Mouse (Mus musculus) CH12.LX (cell line): ENCODE measurements at regions not wholly inside any gene's neighbourhood (a gene's known extent, or its start where the extent isn't known, plus 50 kb on each side); places are given as distances from the start of the nearest gene placed in this dataset.

Experiments used
- BHLHE40 ChIP-seq: IDR thresholded peaks from 2 replicates; pipeline ENCODE4 v1.6.1; 2011; ENCODE audit warnings: mild to moderate bottlenecking, low read depth, low read length, improper control_type of control experiment
- CTCF ChIP-seq, 2 experiments: IDR thresholded peaks in 1 of 2; conservative IDR thresholded peaks in 1 of 2; 2 replicates each; pipeline ENCODE4 v1.5.1; 2011 to 2012; ENCODE audit warnings: low read depth in 2 of 2, low read length in 2 of 2, improper control_type of control experiment in 1 of 2, inconsistent platforms in 1 of 2, mild to moderate bottlenecking in 1 of 2, moderate library complexity in 1 of 2
- MAFK ChIP-seq: IDR thresholded peaks from 2 replicates; pipeline ENCODE4 v1.6.1; 2011; ENCODE audit warnings: low read length, improper control_type of control experiment; ENCODE audit not compliant: insufficient replicate concordance
- MAX ChIP-seq: IDR thresholded peaks from 2 replicates; pipeline ENCODE4 v1.6.1; 2011; ENCODE audit warnings: low read length, improper control_type of control experiment
- MXI1 ChIP-seq: IDR thresholded peaks from 2 replicates; pipeline ENCODE4 v1.6.1; 2011; ENCODE audit warnings: mild to moderate bottlenecking, low read depth, low read length, improper control_type of control experiment
- POLR2A ChIP-seq: IDR thresholded peaks from 2 replicates; pipeline ENCODE4 v1.6.1; 2011; ENCODE audit warnings: low read depth, mild to moderate bottlenecking, improper control_type of control experiment, low read length
- POLR2AphosphoS2 ChIP-seq: IDR thresholded peaks from 2 replicates; pipeline ENCODE4 v1.6.1; 2011; ENCODE audit warnings: low read depth, low read length, improper control_type of control experiment
- TCF12 ChIP-seq: IDR thresholded peaks from 2 replicates; pipeline ENCODE4 v1.6.1; 2014; ENCODE audit warnings: low read depth, mild to moderate bottlenecking, inconsistent platforms, low read length, improper control_type of control experiment
- ZC3H11A ChIP-seq: IDR thresholded peaks from 2 replicates; pipeline ENCODE4 v1.6.1; 2012; ENCODE audit warnings: low read depth, mild to moderate bottlenecking, inconsistent platforms, low read length, improper control_type of control experiment

DNA sequence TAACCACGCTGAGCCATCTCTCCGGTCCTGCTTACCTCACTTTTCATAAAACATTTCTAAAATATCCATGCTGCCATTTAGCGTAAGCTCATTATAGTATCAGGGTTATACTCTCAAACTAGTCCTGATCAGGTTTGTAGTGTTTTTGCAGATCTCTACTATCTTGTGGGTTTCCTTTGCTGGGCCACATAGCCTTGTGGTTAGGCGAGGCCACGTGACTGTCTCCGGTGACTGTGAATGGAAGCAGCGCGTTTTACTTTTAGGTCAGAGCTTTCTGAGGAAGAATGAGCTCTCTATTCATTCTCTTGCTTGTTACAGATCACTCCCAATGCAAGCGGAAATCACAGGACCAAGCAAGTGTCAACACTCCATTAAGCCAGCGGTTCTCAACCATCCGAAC is 71.4 kb upstream of the Grip1 start:
- no peak for TF ChIP-seq CTCF (conservative IDR thresholded peaks at IDR 0.05 in 1 of 2, IDR thresholded peaks at IDR 0.05 in 1 of 2; ENCODE audit: low read depth in 2 of 2, low read length in 2 of 2)
- no peak for TF ChIP-seq POLR2A
- no peak for TF ChIP-seq TCF12
- TF ChIP-seq ZC3H11A, result no peak
- TF ChIP-seq POLR2AphosphoS2, result no peak
- TF ChIP-seq MAX, result no peak
- no peak for TF ChIP-seq MXI1
- TF ChIP-seq BHLHE40, result no peak
- TF ChIP-seq MAFK, result no peak
